Mouse (Mus musculus) adrenal gland, postnatal 10 days (tissue): ENCODE results near the gene Susd3. TPM values are rescaled to one million over a fixed set of nuclear protein-coding genes. Genes with fewer than 3 reads are reported as not detected.
A peak's percentile ranks its signal among the peaks of the same experiment; 100 is the strongest.

Source experiments
- DNase-seq: peaks from one replicate; pipeline ENCODE4 v3.0.0; 2021; ENCODE audit warnings: mixed read lengths
- total RNA-seq, 2 experiments: library from RNA; stranded (reverse); gene quantifications; 2 replicates each; pipeline ENCODE4 v1.2.3; 2021

Gene Susd3
- total RNA-seq, 2 experiments from 2014 or later: 1.8 to 1.9 TPM

- no peak for DNase-seq
These were observed 1.9 kb downstream of the Susd3 start for GRCm38 (mm10) chr13:49246626-49247025.

- peak; percentile 30 for DNase-seq
These were observed 2.5 kb downstream of the Susd3 start for GRCm38 (mm10) chr13:49246011-49246410.

GRCm38 (mm10) chr13:49245251-49245650, 3.3 kb downstream of the Susd3 start:
- no peak for DNase-seq

- no peak for DNase-seq
These were observed 5.0 kb downstream of the Susd3 start for GRCm38 (mm10) chr13:49243492-49243891.

DNA sequence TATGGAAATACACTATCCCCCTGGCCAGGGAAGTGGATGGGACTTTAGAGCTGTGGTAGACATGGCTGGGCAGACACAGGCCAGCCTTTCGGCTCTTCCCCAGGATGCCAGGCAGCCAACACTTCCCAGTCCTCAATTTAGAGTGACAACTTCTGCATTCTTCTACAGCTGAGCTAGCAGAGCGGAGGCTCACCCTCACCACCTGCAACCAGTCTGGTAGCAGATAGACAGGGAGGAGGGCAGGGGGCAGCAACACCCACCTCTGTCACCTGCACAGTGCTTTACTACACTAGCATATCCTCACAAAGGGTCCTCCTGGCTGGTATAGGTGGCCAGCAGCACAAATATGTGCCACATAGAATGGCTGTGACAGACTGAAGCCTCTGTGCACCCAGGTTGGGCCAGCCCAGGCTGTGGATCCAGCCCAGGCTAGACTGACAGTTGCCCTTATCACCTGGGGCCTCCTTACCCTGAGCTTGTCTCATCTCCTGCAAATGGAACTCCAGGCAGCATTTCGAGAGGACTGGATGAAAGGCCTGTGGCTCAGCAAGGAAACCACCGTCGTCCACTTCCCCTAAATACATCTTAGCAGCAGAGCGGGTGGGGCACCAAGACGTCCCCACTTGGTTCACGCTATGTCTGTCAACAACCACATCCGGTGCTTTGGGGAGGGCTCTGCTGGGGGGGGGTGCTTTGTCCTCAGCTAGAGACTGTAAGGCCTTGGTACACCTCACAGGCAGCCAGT, 6.0 kb downstream of the Susd3 start:
- no peak for DNase-seq

DNA sequence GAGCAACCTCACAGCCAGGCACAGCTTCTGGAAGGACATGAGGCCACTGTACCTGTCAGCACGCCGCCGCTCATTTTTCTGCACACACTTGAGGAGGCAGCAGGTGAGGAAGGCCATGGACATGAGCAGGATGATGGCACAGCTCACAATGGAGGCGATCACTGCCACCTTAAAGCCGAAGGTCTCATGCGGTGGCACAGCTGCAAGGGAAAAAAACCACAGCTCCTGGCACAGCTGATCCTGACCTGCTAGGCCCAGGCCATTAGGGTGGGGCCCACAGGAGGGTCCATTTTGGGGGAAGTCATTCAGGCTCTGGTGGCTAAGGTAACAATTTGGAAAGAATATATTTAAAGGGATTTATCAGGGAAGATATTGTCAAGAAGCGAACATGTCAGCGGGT, 9.8 kb downstream of the Susd3 start:
- DNase-seq: no peak

DNA sequence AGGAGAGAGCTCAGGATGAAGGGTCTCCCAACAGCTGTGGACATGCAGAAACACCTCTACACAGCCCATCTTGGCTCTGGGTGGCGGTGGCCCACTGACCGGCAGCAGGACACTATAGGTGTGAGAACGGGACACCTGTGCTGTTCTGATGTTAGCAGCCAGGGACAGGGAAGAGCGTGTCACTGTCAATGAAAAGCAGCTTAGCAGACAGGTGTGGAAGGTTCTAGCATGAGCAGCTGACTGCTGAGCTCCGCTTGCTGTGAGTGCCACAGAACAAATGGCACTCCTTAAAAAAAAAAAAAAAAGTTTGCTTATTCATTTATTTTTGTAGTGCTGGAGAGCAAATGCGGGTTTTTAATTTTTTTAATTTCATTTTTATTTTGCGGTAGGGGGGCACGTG, 10.9 kb downstream of the Susd3 start:
- no peak for DNase-seq

- no peak for DNase-seq
These were observed 13.8 kb downstream of the Susd3 start for GRCm38 (mm10) chr13:49234711-49235110.

GRCm38 (mm10) chr13:49233792-49234572, 14.5 kb downstream of the Susd3 start:
- no peak for DNase-seq

GRCm38 (mm10) chr13:49225633-49226032, 22.9 kb downstream of the Susd3 start:
- no peak for DNase-seq

GRCm38 (mm10) chr13:49225159-49225558, 23.3 kb downstream of the Susd3 start:
- no peak for DNase-seq

DNA sequence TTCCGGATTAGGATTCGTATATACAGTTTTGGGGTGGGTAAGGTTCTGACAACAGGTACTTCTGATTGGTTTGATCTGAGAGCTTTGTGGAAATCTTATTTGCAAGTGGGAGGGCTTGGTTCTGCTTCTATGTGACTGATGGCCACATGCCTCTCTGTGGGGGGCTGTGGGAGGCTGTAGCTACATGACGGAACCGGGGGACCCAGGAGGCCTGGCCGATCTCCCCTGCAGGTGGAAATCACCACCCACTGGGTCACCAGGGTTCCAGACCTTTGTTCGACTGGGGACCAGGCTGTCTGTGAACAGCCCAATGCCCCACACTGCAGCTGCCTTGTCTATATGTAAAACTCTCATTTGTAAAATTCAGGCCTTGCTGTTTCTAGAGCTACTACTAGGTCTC, 23.8 kb downstream of the Susd3 start:
- no peak for DNase-seq

DNA sequence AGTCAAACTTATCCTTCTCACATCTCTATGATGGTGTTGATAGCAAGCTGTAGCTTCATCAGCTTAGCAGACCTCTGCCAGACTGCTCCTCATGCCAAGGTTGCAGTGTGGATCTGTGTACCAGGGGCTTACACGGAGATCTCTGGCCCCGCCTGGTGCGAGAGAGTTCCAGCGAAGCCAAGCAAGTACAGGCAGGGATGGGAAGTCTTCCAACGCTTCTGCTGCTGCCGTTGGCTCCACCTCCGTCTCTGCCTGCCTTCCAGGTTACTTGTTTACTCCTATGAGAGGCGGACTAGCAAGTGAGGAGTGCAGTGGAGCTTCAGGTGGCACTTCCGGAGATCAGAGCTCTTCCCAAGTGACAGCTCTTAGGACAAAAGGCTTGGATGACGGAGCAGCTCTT, 24.2 kb downstream of the Susd3 start:
- DNase-seq: no peak

DNA sequence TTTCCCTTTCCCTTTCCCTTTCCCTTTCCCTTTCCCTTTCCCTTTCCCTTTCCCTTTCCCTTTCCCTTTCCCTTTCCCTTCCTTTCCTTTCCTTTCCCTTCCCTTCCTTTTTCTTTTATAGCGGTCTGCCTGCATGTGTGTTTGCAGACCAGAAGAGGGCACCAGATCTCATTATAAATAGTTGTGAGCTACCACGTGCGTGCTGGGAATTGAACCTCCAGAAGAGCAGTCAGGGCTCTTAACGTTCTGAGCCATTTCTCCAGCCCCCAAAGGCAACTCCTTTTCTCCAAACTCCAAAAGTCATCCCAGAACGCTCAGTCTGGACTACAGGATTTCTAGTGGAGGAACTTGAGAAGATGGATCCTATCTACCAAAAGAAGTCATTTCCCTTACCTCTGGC, 27.6 kb downstream of the Susd3 start:
- DNase-seq: no peak

- no peak for DNase-seq
These were observed 29.1 kb downstream of the Susd3 start for GRCm38 (mm10) chr13:49219367-49219766.

- no peak for DNase-seq
These were observed 29.9 kb downstream of the Susd3 start for GRCm38 (mm10) chr13:49218651-49219050.

DNA sequence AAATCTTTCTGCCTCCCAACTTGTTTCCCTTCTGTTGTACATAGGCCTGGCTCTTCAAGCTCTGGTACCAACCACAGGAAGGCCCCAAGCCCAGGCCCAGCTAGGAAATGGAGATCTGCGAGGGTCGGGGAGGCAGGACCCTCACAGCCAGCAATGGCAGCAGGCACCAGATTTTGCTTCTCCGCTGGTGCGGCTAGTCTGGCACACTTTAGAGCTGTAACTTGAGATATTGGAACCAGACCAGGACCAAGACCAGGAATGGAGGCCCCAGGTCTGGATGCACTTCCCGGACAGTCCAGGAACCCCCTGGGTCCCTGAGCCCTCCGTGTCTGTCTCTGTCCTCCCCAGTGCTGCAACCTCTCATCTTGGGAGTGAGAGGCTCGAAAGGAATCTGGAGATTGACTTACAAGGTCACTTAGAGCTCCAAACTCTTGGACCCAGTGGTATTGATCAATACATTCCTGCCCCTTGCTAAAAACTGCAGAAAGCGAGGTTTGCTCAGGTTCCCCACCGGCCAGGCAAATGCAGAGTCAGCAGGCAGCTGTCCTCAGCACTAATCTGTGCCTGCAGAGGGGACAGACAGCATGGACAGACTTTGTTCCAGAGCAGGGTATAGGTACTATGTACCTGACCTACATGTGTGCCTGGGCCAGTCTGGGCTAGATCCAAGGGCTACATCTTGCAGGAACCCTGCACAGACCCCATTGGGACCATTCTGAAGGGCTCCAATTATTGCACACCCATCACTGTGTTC, 31.5 kb downstream of the Susd3 start:
- DNase-seq: peak; percentile 26

- no peak for DNase-seq
These were observed 32.3 kb downstream of the Susd3 start for GRCm38 (mm10) chr13:49216220-49216552.

DNA sequence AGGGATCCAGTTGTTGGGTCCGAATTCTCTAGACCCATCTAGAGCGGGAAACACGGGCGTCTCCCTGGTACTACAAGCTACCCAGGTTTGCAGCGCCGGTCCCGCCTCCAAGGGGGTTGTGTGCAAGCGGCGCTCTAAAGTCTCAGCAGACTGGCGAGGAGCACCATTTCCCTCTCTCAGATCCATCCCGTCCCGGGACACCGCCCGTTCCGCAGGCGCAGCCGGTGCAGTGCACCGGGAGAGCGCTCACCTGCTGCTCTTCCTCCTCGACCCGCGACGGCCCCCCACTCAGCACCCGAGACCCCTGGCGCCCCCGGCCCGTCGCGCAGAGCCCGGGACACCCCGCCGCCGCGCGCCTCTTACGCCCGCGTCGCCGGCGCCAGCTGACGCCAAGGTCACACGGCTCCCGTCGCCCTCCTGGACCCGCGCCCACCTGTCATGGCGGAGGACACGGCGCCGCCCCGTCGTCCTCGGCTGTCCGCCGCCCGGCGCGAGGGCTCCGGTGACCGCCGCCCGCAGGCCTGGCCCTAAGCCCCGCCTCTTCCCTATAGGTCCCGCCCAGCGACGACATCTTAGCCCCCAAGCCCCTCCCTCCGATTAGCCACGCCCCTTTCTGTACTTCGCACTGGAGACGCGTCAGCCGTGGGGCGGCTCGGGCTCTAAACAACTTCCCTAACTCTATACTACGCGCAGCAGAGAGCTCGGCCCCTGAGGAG, 32.8 kb downstream of the Susd3 start, which contains the start of gene Card19:
TSS of gene Card19 (minus strand) at position 534 of the 716 bp plus-strand sequence.
- peak; percentile 98 for DNase-seq

- no peak for DNase-seq
These were observed 33.4 kb downstream of the Susd3 start for GRCm38 (mm10) chr13:49215128-49215503.

DNA sequence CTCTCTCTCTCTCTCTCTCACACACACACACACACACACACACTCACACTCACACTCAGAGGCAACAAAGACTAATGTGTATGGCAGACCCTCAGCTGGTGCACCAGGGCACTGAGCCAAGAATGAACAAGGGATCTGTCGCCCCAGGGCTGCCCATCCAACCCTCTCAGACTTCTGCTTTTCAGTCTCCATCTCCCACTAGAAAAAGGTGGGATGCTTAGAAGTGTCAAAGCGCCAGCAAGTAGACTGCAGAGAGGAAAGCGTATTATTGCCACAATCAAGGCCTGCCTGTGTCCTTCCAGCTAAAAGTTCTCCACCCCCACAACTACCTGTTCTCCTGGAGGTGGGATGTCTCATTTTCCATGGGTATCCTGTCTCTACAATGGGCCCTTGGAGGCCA, 34.1 kb downstream of the Susd3 start:
- DNase-seq: no peak

GRCm38 (mm10) chr13:49213531-49213932, 35.0 kb downstream of the Susd3 start:
- DNase-seq: peak; percentile 77
